Mouse (Mus musculus): ENCODE measurements at regions not wholly inside any gene's neighbourhood (a gene's known extent, or its start where the extent isn't known, plus 50 kb on each side); places are given as distances from the start of the nearest gene placed in this dataset.

DNA sequence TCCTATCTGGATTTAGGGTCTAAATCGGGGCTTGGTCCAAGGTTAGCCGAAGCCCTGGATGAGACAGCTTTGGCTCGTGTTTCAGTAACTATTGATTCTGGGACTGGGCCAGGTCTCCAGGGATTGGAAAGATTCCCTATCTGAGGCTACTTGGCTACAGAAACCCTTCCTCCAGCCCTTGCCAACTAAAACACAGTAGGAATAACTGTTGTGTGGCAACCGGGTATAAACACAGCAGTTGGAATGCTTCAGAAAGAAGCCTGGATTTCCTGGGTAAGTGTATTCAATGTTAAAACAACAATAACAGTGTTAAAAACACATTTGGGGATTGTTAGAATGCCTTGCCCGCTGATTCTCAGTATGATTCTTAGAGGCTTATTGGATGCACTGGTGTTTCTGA lies 398.8 kb downstream of the Mtx2 start:
- TF ChIP-seq CTCF (IDR thresholded peaks at IDR 0.05; ENCODE audit: insufficient read depth, low read length) = no peak
- no peak for TF ChIP-seq POLR2A (IDR thresholded peaks at IDR 0.05; ENCODE audit: borderline replicate concordance, extremely low read depth, low read depth, low read length)
- Histone ChIP-seq H3K4me1 (ENCODE audit: control insufficient read depth, insufficient read depth, low read length) (peaks cover 9% of the 10 kb centered on the region), H3K4me3 (replicated peaks; ENCODE audit: extremely low read depth, low read depth, low read length) (no peak overlapping the region)
- DNase-seq = peak; percentile 25
- 26% methylated on average over 5 of the region's 5 CpGs for WGBS

DNA sequence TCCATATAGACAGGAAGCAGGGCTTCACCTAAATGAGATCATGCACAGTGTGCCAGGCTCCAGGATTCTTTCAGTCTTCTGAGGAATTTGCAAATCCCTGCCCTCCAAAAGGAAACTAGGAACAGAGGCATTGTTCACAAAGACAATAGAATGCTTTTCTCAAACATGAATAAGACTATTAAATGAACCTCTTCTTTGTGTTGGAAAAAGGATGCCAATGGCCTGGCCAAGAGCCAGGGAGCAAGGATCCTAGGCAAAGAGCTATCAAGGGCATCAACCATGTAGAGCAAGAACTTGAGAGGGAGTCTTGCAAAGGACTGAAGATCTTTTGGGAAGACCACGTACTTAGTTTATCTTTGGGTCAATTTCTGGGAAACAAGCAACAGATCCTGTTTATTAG lies 415.4 kb downstream of the Mtx2 start:
- no peak for DNase-seq
- TF ChIP-seq CTCF (IDR thresholded peaks at IDR 0.05; ENCODE audit: insufficient read depth, low read length) = no peak
- no peak for TF ChIP-seq POLR2A (IDR thresholded peaks at IDR 0.05; ENCODE audit: borderline replicate concordance, extremely low read depth, low read depth, low read length)
- H3K4me1 ChIP-seq (ENCODE audit: control insufficient read depth, insufficient read depth, low read length) = peaks cover 9% of the 10 kb centered on the region
- 74% methylated on average over 1 of the region's 1 CpGs for WGBS
- H3K4me3 ChIP-seq (replicated peaks; ENCODE audit: extremely low read depth, low read depth, low read length) = no peak overlapping the region

DNA sequence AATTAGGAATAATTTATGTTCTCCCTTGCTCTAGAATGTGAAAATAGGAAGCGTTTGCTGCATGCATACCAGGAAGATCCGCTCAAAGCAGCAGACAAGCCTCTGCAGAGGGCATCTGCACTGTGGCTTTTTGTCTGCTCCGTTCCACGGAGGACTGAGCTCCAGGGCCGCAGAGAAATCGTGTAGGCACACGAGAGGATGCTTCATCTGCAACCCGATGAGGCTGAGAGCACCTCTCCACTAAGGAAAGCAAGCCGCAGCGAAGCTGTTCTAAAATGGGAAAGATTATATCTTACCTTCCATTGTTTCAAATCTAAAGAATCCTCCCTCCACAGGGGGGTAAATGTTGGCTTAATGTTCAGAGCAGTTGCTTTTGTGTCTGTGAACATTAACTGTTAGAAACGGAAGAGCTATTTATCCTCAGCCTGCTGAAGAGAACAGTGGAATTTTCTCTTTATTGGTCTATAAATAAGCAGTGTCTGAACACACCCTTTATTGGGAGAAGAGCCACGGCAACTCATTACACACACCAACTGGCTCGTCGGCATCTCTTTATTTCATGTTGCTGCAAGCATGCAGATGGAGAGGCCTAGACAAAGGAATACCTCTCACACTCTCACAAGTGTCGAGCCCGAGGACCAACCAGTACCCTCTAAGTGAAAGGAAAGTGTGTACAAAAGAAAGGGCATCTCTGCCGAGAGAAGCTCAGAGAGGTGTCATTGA lies 414.6 kb upstream of the Hnrnpa3 start:
- no peak for TF ChIP-seq POLR2A (IDR thresholded peaks at IDR 0.05; ENCODE audit: borderline replicate concordance, extremely low read depth, low read depth, low read length)
- no peak for TF ChIP-seq CTCF (IDR thresholded peaks at IDR 0.05; ENCODE audit: insufficient read depth, low read length)
- no peak overlapping the region for H3K4me3 ChIP-seq (replicated peaks; ENCODE audit: extremely low read depth, low read depth, low read length)
- H3K4me1 ChIP-seq (ENCODE audit: control insufficient read depth, insufficient read depth, low read length) = peaks cover 9% of the 10 kb centered on the region
- DNase-seq = no peak
- WGBS = 39% methylated on average over 17 of the region's 17 CpGs

DNA sequence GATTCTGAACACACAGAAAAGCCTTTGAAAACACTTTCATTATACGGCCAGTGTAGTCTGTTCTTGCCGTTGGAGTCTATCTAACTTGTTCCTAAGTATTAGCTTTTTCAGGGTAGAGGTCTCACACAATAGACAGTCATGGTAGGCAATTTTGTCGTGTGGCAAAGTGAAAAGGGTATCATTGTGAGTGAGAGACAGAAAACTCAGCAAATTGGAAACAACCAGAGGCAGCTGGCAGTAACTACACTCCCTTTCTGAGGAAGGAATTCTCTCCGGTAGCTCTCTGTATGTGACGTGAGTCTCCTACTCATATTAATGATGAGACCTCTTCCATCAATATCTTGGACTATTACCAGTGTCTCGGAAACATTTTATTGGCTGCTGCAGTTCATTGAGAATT lies 413.8 kb upstream of the Hnrnpa3 start:
- no peak for DNase-seq
- Histone ChIP-seq H3K4me3 (replicated peaks; ENCODE audit: extremely low read depth, low read depth, low read length) (no peak overlapping the region), H3K4me1 (ENCODE audit: control insufficient read depth, insufficient read depth, low read length) (peaks cover 9% of the 10 kb centered on the region)
- TF ChIP-seq CTCF (IDR thresholded peaks at IDR 0.05; ENCODE audit: insufficient read depth, low read length) (no peak), POLR2A (IDR thresholded peaks at IDR 0.05; ENCODE audit: borderline replicate concordance, extremely low read depth, low read depth, low read length) (no peak)
- WGBS = 89% methylated on average over 6 of the region's 6 CpGs

DNA sequence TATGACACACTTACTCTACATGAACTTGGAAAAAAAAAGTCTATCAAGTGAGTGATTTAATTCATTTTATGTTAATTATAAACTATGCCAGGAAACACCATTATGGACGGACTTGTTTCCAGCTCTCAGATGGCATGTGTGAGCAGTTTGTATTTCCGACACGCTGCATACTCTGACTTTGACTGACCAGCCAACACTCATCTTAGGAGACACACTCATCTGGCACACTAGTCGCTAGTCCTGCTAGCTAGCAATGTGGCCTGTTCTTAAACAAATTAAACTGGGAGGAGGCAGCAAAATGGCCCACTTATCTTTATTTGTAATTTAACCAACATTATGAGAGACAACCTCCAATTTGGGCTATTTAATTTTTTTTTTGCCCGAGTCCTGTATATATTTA lies 413.4 kb upstream of the Hnrnpa3 start:
- peaks cover 9% of the 10 kb centered on the region for H3K4me1 ChIP-seq (ENCODE audit: control insufficient read depth, insufficient read depth, low read length)
- no peak for DNase-seq
- TF ChIP-seq CTCF (IDR thresholded peaks at IDR 0.05; ENCODE audit: insufficient read depth, low read length) = no peak
- no peak for TF ChIP-seq POLR2A (IDR thresholded peaks at IDR 0.05; ENCODE audit: borderline replicate concordance, extremely low read depth, low read depth, low read length)
- 62% methylated on average over 5 of the region's 5 CpGs for WGBS
- H3K4me3 ChIP-seq (replicated peaks; ENCODE audit: extremely low read depth, low read depth, low read length) = no peak overlapping the region

DNA sequence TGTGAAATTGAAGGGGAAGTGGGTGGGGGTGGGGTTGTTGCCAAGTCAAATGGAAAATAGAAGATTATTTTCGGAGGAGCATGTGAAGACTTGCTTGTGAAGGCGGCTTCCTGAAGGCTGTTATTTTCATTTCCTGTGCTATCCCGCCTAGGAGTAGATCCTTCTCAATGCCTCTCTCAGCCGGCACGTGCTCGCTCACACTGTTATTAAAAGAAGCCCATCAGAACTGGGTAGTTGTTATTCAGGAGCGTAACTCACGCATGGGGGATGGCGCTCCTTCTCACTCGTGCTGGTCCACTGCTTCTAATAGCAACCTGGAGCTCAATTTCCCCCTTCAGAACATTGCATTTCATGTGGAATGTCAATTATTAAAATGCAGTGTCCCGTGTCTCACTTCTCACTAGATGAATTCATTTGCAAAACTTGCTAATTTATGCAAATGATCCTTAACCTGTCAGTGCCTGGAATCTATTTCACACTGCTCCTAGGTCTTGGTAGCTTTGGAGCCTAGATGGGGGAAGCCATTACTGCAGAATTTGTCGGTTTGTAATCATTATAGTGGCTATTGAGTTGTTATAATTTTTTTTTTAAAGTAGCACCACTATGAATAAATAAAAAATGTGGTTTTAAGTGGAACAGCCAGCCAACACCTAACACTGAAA lies 412.8 kb upstream of the Hnrnpa3 start:
- no peak for DNase-seq
- Histone ChIP-seq H3K4me1 (ENCODE audit: control insufficient read depth, insufficient read depth, low read length) (peaks cover 9% of the 10 kb centered on the region), H3K4me3 (replicated peaks; ENCODE audit: extremely low read depth, low read depth, low read length) (no peak overlapping the region)
- WGBS = 30% methylated on average over 12 of the region's 12 CpGs
- TF ChIP-seq CTCF (IDR thresholded peaks at IDR 0.05; ENCODE audit: insufficient read depth, low read length) = no peak
- TF ChIP-seq POLR2A (IDR thresholded peaks at IDR 0.05; ENCODE audit: borderline replicate concordance, extremely low read depth, low read depth, low read length) = no peak

DNA sequence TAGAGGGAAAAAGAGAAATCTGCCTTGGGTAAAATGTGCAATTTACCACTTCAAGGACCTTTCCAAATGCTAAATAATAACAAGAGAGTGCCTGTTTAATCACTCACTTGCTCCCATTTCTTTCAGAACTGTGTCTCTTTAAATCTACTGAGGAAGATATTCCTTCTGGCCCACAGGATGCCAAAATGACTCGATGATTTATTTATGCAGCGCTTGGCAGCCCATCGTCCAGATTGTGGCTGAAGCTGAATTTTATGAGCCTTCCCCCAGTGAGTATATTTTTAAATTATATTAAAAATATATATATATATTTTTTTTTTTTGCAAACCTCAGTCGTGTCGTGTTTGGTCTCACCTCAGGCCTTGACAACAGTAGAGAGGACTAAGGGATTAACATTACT lies 410.8 kb upstream of the Hnrnpa3 start:
- no peak for DNase-seq
- H3K4me1 ChIP-seq (ENCODE audit: control insufficient read depth, insufficient read depth, low read length) = peaks cover 9% of the 10 kb centered on the region
- no peak for TF ChIP-seq POLR2A (IDR thresholded peaks at IDR 0.05; ENCODE audit: borderline replicate concordance, extremely low read depth, low read depth, low read length)
- no peak for TF ChIP-seq CTCF (IDR thresholded peaks at IDR 0.05; ENCODE audit: insufficient read depth, low read length)
- no peak overlapping the region for H3K4me3 ChIP-seq (replicated peaks; ENCODE audit: extremely low read depth, low read depth, low read length)
- 28% methylated on average over 5 of the region's 5 CpGs for WGBS

DNA sequence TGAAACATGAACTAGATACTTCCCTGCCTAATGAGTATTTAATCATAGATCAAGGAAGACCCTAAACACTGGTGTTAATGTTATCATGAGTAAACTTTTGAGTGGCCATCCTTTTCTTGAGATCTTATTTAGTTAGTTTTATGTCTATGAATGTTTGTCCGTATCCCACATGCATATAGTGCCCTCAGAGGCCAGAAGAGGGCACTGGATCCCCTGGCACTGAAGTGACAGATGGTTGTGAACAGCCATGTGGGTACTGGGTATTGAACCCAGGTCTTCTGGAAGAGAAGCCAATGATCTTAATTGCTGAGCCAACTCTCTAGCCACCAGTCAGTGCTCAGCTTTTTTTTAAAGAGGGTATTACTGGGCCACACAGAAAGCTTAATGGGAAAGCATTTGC lies 408.6 kb upstream of the Hnrnpa3 start:
- Histone ChIP-seq H3K4me3 (replicated peaks; ENCODE audit: extremely low read depth, low read depth, low read length) (no peak overlapping the region), H3K4me1 (ENCODE audit: control insufficient read depth, insufficient read depth, low read length) (no peaks in the 10 kb centered on the region; the same call in none of the 2 replicates)
- WGBS = 90% methylated on average over 1 of the region's 1 CpGs
- no peak for TF ChIP-seq CTCF (IDR thresholded peaks at IDR 0.05; ENCODE audit: insufficient read depth, low read length)
- no peak for TF ChIP-seq POLR2A (IDR thresholded peaks at IDR 0.05; ENCODE audit: borderline replicate concordance, extremely low read depth, low read depth, low read length)
- DNase-seq = no peak

DNA sequence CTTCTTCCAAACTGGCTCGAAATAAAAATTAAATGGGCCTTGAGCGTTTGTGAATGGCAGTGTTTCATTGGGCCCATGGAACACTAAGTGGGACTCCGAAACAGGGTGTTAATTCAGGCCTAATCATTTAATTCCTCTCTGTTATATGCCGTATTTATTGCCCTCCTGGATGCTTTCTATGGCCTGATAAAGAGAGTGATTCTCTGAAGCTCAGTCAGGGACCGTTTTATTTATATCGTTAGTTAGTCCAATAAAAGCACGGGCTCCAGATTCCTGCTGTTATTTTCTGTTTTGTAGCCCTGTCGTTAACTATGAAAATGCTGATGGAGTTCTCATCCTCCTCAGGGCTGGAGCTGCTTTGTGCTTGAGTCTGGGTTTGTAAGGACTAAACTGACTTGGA lies 406.2 kb upstream of the Hnrnpa3 start:
- no peak for TF ChIP-seq CTCF (IDR thresholded peaks at IDR 0.05; ENCODE audit: insufficient read depth, low read length)
- no peak for TF ChIP-seq POLR2A (IDR thresholded peaks at IDR 0.05; ENCODE audit: borderline replicate concordance, extremely low read depth, low read depth, low read length)
- DNase-seq = no peak
- H3K4me1 ChIP-seq (ENCODE audit: control insufficient read depth, insufficient read depth, low read length) = no peaks in the 10 kb centered on the region
- no peak overlapping the region for H3K4me3 ChIP-seq (replicated peaks; ENCODE audit: extremely low read depth, low read depth, low read length)
- WGBS = 92% methylated on average over 8 of the region's 8 CpGs

DNA sequence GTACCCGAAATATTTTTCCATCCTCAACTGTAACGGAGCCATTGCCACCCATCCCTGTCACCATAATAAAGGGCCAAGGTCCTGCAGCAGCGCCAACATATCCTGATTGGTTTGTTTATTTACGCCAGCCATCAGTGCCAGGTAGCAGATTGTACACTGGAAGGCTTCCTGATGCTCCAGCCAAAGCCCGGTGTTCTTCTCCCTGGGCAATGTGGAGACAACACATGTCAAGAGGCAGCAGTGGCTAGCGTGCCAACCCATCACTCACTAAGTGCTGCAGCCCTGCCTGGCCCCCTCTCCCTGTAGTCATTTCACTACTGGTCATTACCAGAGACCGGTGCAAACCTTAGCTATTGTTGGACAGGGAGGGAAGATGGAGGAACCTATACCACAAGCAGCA lies 393.8 kb upstream of the Hnrnpa3 start:
- TF ChIP-seq CTCF (IDR thresholded peaks at IDR 0.05; ENCODE audit: insufficient read depth, low read length) (no peak), POLR2A (IDR thresholded peaks at IDR 0.05; ENCODE audit: borderline replicate concordance, extremely low read depth, low read depth, low read length) (no peak)
- Histone ChIP-seq H3K4me3 (replicated peaks; ENCODE audit: extremely low read depth, low read depth, low read length) (no peak overlapping the region), H3K4me1 (ENCODE audit: control insufficient read depth, insufficient read depth, low read length) (no peaks in the 10 kb centered on the region)
- WGBS = 69% methylated on average over 7 of the region's 7 CpGs
- no peak for DNase-seq
